ENCODE assay signal across 27 mouse cellular contexts in the genomic region with DNA sequence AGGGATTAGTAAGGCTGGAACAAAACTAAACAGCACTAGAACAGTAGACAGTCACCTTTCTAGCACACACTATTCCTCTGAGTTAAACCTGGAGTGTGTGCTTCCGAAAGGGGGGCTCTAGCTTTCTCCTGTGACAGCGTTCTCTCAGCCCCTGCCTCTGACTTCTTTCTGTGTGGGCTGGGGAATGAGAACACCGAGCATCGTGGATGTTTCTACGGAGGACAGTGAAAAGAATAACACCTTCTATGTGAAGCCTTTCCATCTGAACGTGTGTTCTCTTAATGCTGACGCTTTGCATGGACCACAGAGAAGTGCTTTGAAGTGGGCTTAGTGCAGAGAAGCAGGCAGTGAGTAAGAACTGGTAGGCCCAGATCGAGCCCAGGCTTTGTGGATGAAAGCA. TPM values are rescaled to one million over a fixed set of nuclear protein-coding genes. Genes with fewer than 3 reads are reported as not detected.
DNase-seq lines count a peak whose midpoint lies in the region; ATAC-seq and TF ChIP-seq lines count a peak whose summit lies in the region.
"Had no signal": no experiment of that assay in that cellular context is flagged by ENCODE, and none has a peak within 500 bp of the region (broad histone marks: within the 10 kb centered on the region; RNA-seq: fewer than 3 reads in every experiment).

No protein-coding gene starts in this region.

- 74% methylated on average over 8 of the region's 8 CpGs for WGBS in embryonic facial prominence, embryonic 12.5 days
- WGBS in embryonic facial prominence, embryonic 10.5 days, result 80% methylated on average over 8 of the region's 8 CpGs
- 68% methylated on average over 8 of the region's 8 CpGs for WGBS in heart, embryonic 13.5 days
- 68% methylated on average over 8 of the region's 8 CpGs for WGBS in heart, embryonic 12.5 days

- no peak overlapping the region for H3K4me3 ChIP-seq in embryonic facial prominence, embryonic 12.5 days
- no peak overlapping the region for H3K4me3 ChIP-seq in embryonic facial prominence, embryonic 10.5 days
- H3K4me3 ChIP-seq in heart, embryonic 13.5 days, result no peak overlapping the region
- H3K4me3 ChIP-seq in heart, embryonic 12.5 days, result no peak overlapping the region
- no peak overlapping the region for H3K4me3 ChIP-seq in left cerebral cortex, adult 2 months
- H3K4me3 ChIP-seq: forebrain, embryonic 12.5 days; intestine, embryonic 15.5 days; layer of hippocampus, adult 2 months; limb, embryonic 12.5 days; stomach, embryonic 15.5 days had no signal

- H3K36me3 ChIP-seq in embryonic facial prominence, embryonic 12.5 days, result no peaks in the 10 kb centered on the region
- no peaks in the 10 kb centered on the region for H3K36me3 ChIP-seq in embryonic facial prominence, embryonic 10.5 days (replicated peaks)
- H3K36me3 ChIP-seq in heart, embryonic 13.5 days, result no peaks in the 10 kb centered on the region
- H3K36me3 ChIP-seq in heart, embryonic 12.5 days, result no peaks in the 10 kb centered on the region
- H3K36me3 ChIP-seq: forebrain, embryonic 12.5 days; intestine, embryonic 15.5 days; limb, embryonic 12.5 days; stomach, embryonic 15.5 days had no signal

- peaks cover 17% of the 10 kb centered on the region; the same call in 1 of the 2 replicates for H3K4me1 ChIP-seq in embryonic facial prominence, embryonic 12.5 days
- H3K4me1 ChIP-seq in embryonic facial prominence, embryonic 10.5 days, result peaks cover 24% of the 10 kb centered on the region
- peaks cover 48% of the 10 kb centered on the region for H3K4me1 ChIP-seq in heart, embryonic 13.5 days
- peaks cover 44% of the 10 kb centered on the region for H3K4me1 ChIP-seq in heart, embryonic 12.5 days (replicated peaks)
- H3K4me1 ChIP-seq: intestine, embryonic 15.5 days; stomach, embryonic 15.5 days had no signal

- no peaks in the 10 kb centered on the region for H3K27me3 ChIP-seq in embryonic facial prominence, embryonic 12.5 days
- peaks cover 7% of the 10 kb centered on the region; the same call in 1 of the 2 replicates for H3K27me3 ChIP-seq in embryonic facial prominence, embryonic 10.5 days (replicated peaks; ENCODE audit: low read depth, poor library complexity, severe bottlenecking)
- no peaks in the 10 kb centered on the region for H3K27me3 ChIP-seq in heart, embryonic 13.5 days (replicated peaks)
- H3K27me3 ChIP-seq in heart, embryonic 12.5 days (replicated peaks), result no peaks in the 10 kb centered on the region
- H3K27me3 ChIP-seq: CH12.LX; forebrain, embryonic 12.5 days; intestine, embryonic 15.5 days; limb, embryonic 12.5 days; stomach, embryonic 15.5 days had no signal

- H3K27ac ChIP-seq in embryonic facial prominence, embryonic 12.5 days, result peak overlapping the region; percentile 30
- H3K27ac ChIP-seq in embryonic facial prominence, embryonic 10.5 days (replicated peaks), result no peak overlapping the region
- peak overlapping the region; percentile 20 for H3K27ac ChIP-seq in heart, embryonic 13.5 days (replicated peaks)
- H3K27ac ChIP-seq in heart, embryonic 12.5 days (ENCODE audit: poor library complexity, severe bottlenecking), result no peak overlapping the region
- H3K27ac ChIP-seq in left cerebral cortex, adult 2 months, result peak overlapping the region; percentile 47; the same call in 1 of the 2 replicates
- H3K27ac ChIP-seq: forebrain, embryonic 12.5 days; intestine, embryonic 15.5 days; layer of hippocampus, adult 2 months; limb, embryonic 12.5 days; stomach, embryonic 15.5 days had no signal

- TF ChIP-seq CTCF in left cerebral cortex, adult 2 months (IDR thresholded peaks at IDR 0.05), result no peak

- no peak overlapping the region for H3K4me2 ChIP-seq in embryonic facial prominence, embryonic 12.5 days (replicated peaks)
- H3K4me2 ChIP-seq in heart, embryonic 13.5 days, result no peak overlapping the region
- H3K4me2 ChIP-seq in heart, embryonic 12.5 days, result no peak overlapping the region
- H3K4me2 ChIP-seq: forebrain, embryonic 12.5 days; intestine, embryonic 15.5 days; limb, embryonic 12.5 days; liver, embryonic 11.5 days; midbrain, embryonic 11.5 days; stomach, embryonic 15.5 days had no signal

- DNase-seq in embryonic facial prominence, embryonic 10.5 days (ENCODE audit: low spot score), result no peak
- no peak for DNase-seq in left cerebral cortex, adult 2 months (ENCODE audit: extremely low spot score in 1 of 2, low spot score in 2 of 2)
- DNase-seq in left cerebral cortex, adult 11 months (ENCODE audit: low spot score), result no peak
- no peak for DNase-seq in thymus, adult 18-20 months
- DNase-seq: adrenal gland, adult 2 months; adrenal gland, postnatal 36 days; cerebellum, postnatal 14 days; forebrain, postnatal 0 days; kidney, adult 2 months; kidney, postnatal 36 days; lung, postnatal 36 days; right cerebral cortex, postnatal 25 days; thymus, postnatal 14 days had no signal

- intact Hi-C loops in left cerebral cortex, adult 2 months (cut with DNase I), result no loop called here

- ATAC-seq in embryonic facial prominence, embryonic 12.5 days (ENCODE audit: insufficient number of reproducible peaks, insufficient read depth, low FRiP score, low TSS enrichment), result no peak
- no peak for ATAC-seq in heart, embryonic 13.5 days (ENCODE audit: extremely low read depth, insufficient number of reproducible peaks, low FRiP score, low TSS enrichment)
- no peak for ATAC-seq in heart, embryonic 12.5 days (ENCODE audit: insufficient number of reproducible peaks, low FRiP score)
- ATAC-seq: activated CD4-positive, CD25-positive, alpha-beta regulatory T cell, adult 4 months; forebrain, postnatal 0 days; hindbrain, embryonic 16.5 days; intestine, embryonic 15.5 days; midbrain, embryonic 16.5 days had no signal

- no peak overlapping the region for H3K9ac ChIP-seq in embryonic facial prominence, embryonic 12.5 days
- H3K9ac ChIP-seq in heart, embryonic 13.5 days, result no peak overlapping the region
- no peak overlapping the region for H3K9ac ChIP-seq in heart, embryonic 12.5 days
- H3K9ac ChIP-seq: forebrain, embryonic 12.5 days; forebrain, postnatal 0 days; intestine, embryonic 15.5 days; limb, embryonic 12.5 days; stomach, embryonic 15.5 days had no signal

- no peaks in the 10 kb centered on the region for H3K9me3 ChIP-seq in embryonic facial prominence, embryonic 12.5 days
- no peaks in the 10 kb centered on the region for H3K9me3 ChIP-seq in embryonic facial prominence, embryonic 10.5 days
- no peaks in the 10 kb centered on the region for H3K9me3 ChIP-seq in heart, embryonic 13.5 days
- no peaks in the 10 kb centered on the region for H3K9me3 ChIP-seq in heart, embryonic 12.5 days (replicated peaks)
- H3K9me3 ChIP-seq: forebrain, embryonic 12.5 days; intestine, embryonic 15.5 days; limb, embryonic 12.5 days; stomach, embryonic 15.5 days had no signal

RNA-seq across cellular contexts. Expression of a gene that starts 29.5 kb away (rescaled TPM):
- polyA plus RNA-seq in embryonic facial prominence, embryonic 12.5 days (2016; fragmentation: Nextera tagmentation; extraction: Ambion mirVana), result 13.4 and 14.0 TPM in 2 replicates
- 6.6 and 8.6 TPM in 2 replicates for polyA plus RNA-seq in embryonic facial prominence, embryonic 10.5 days (2016; fragmentation: Nextera tagmentation; extraction: Ambion mirVana)
- 9.7 and 10.5 TPM in 2 replicates for polyA plus RNA-seq in heart, embryonic 13.5 days (2015; fragmentation: Nextera tagmentation; extraction: Ambion mirVana)
- 11.8 and 13.4 TPM in 2 replicates for polyA plus RNA-seq in heart, embryonic 12.5 days (2016; fragmentation: Nextera tagmentation; extraction: Ambion mirVana)
- total RNA-seq in left cerebral cortex, adult 2 months (2021), result 10 to 100 TPM; 35.3 to 37.5 TPM

RNA-seq across cellular contexts. Expression of a gene that starts 55.2 kb away (rescaled TPM):
- polyA plus RNA-seq in embryonic facial prominence, embryonic 12.5 days (2016; fragmentation: Nextera tagmentation; extraction: Ambion mirVana), result 324 and 337 TPM in 2 replicates
- polyA plus RNA-seq in embryonic facial prominence, embryonic 10.5 days (2016; fragmentation: Nextera tagmentation; extraction: Ambion mirVana), result 365 and 391 TPM in 2 replicates
- polyA plus RNA-seq in heart, embryonic 13.5 days (2015; fragmentation: Nextera tagmentation; extraction: Ambion mirVana), result 205 and 219 TPM in 2 replicates
- polyA plus RNA-seq in heart, embryonic 12.5 days (2016; fragmentation: Nextera tagmentation; extraction: Ambion mirVana), result 265 and 268 TPM in 2 replicates
- 100 to 1,000 TPM; 449 to 473 TPM for total RNA-seq in left cerebral cortex, adult 2 months (2021)

Comparison
In these comparisons a context has a peak if more than half of its experiments do, and no peak if none do; other contexts are left out.
1. H3K27ac ChIP-seq: peak in embryonic facial prominence, embryonic 12.5 days (single experiment), heart, embryonic 13.5 days (single experiment) and left cerebral cortex, adult 2 months (single experiment); none in embryonic facial prominence, embryonic 10.5 days (single experiment) and heart, embryonic 12.5 days (single experiment).